Mouse (Mus musculus) left cerebral cortex, adult 18-20 months (tissue): Measurements from ENCODE around the gene Fars2. TPM values are rescaled to one million over a fixed set of nuclear protein-coding genes. Genes with fewer than 3 reads are reported as not detected.

Source experiments
- DNase-seq, 2 experiments: peaks; one replicate each; pipeline ENCODE4 v3.0.0; 2021 to 2022; ENCODE audit warnings: low spot score in 2 of 2, mixed read lengths in 1 of 2
- total RNA-seq, 2 experiments: library from RNA; stranded (reverse); gene quantifications; 2 replicates each; pipeline ENCODE4 v1.2.3; 2021

Gene Fars2
- total RNA-seq, 2 experiments from 2014 or later, result 39.5 to 43.8 TPM

DNA sequence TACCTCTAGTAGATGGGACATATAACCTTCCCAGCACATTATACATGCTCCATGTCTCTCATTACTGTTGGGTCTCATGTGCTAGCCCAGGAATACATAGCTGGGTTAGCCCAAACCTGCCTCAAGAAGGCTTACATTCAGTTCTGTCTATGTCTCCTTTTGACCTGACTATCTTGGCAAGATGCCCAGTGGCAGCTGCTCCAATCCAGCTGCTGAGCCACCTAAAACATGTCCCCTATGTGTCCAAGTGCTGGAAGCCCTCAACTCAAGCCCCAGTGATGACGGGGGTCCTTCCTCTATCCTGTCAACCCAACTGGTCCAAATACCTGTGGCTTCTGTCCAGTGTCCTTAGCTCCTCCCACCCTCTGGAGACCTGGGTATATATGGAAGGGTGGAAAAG lies 437.5 kb downstream of the Fars2 start:
- DNase-seq, result no peak

GRCm38 (mm10) chr13:36562447-36563441 lies 445.5 kb downstream of the Fars2 start:
- no peak for DNase-seq

GRCm38 (mm10) chr13:36564764-36565315 lies 447.6 kb downstream of the Fars2 start:
- DNase-seq, result no peak

DNA sequence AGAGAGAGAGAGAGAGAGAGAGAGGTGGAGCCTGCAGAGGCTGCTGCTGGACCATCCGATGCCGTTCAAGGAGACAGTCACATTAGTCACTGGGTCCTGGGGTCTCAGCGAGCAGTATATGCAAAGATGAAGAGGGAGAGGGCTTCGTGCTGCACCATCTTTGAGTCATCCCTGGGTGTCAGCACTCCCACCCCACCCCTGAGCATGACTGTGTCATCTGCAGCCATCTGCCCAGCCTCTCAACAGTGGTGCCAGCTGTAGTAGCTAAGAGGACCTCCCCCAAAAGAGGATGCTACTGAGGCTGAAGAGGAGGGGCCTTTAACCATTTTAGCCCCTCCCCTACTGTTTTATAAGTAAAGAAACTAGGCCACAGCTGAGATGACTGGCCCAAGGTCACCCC lies 459.6 kb downstream of the Fars2 start:
- peak; percentile 45 to 62 for DNase-seq

- no peak for DNase-seq
Observed at GRCm38 (mm10) chr13:36577916-36578568, 460.8 kb downstream of the Fars2 start.

GRCm38 (mm10) chr13:36578569-36579333 lies 461.5 kb downstream of the Fars2 start:
- peak; percentile 74 to 90 for DNase-seq

DNA sequence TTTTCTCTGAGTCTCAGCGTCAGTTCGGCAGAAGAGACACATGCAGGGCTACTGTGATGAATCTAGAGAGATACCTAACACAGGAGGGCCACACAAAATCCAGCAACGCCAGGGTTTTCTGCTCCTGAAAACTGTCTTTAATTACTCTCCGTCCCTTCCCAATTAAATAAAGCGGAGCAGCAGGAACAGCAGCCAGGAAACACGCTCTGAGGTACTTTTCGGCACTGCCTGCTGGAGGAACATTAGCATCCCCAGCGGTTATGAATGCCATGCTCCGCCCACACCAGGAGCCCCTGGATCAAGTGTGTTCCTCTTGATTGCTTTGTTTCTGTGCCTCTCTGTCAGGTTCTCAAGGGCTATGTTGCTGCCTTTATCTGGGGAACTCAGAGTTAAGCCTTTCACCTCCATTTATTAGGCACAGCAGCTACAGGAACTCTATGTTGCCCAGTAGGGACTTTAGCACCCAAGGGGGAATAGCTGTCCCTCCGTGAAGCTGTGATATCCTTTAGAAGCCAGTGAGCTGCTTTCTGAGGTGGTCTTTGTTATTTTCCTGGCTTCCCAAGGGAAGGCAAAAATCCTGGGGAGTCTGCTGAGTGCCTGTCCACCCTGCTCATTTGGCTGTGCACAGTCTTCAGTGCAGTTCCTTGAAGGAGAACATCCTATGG lies 465.3 kb downstream of the Fars2 start:
- DNase-seq, result no peak

- no peak for DNase-seq
Observed at GRCm38 (mm10) chr13:36583481-36584151, 466.4 kb downstream of the Fars2 start.

DNA sequence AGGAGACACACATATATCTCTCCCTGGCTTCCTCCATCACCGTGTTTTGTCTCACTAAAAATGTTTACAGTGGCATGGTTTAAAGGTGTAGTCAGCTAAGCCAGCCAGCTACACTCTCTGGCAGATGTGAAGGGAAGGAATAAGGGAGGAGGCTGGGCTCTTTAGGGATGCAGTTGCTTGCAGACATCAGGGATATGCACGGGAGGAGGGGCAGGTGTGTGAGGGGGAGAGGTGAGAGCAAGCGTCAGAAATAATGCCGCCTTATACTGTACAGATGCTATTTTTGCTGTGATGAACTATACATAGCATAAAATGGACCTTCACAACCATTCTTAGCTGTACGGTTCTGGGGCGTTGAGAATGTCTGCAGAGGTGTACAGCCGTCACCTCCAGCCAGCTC lies 467.0 kb downstream of the Fars2 start:
- DNase-seq, result no peak

- no peak for DNase-seq
Observed at GRCm38 (mm10) chr13:36589092-36589491, 471.9 kb downstream of the Fars2 start.

- no peak for DNase-seq
Observed at GRCm38 (mm10) chr13:36592291-36592690, 475.1 kb downstream of the Fars2 start.

- no peak for DNase-seq
Observed at GRCm38 (mm10) chr13:36606717-36607116, 489.5 kb downstream of the Fars2 start.

GRCm38 (mm10) chr13:36607871-36608270 lies 490.7 kb downstream of the Fars2 start:
- no peak for DNase-seq

GRCm38 (mm10) chr13:36610426-36610825 lies 493.2 kb downstream of the Fars2 start:
- no peak for DNase-seq

GRCm38 (mm10) chr13:36612785-36613750 lies 495.9 kb downstream of the Fars2 start:
- peak; percentile 34 to 50 for DNase-seq

- DNase-seq, result no peak
Observed at GRCm38 (mm10) chr13:36620498-36621332, 503.5 kb downstream of the Fars2 start.

GRCm38 (mm10) chr13:36621333-36621659 lies 504.1 kb downstream of the Fars2 start:
- no peak for DNase-seq

DNA sequence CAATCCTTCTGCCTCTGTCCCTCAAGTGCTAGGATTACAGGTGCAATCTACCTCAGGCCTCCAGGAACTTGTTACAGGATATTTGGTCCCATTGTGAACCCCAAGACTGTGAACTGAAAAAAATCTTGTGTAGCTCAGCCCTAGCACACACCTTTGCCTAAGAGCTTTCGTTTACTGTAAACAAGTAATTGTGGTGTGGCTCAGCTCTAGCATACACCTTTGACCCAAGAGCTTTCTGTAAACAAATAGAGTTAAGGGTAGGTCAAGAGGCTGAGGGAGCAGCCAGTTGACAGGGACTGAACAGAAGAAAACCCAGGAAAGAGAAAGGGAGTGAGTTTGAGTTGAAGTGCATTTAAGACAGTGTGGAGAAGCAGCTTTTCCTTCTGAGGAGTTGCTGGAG lies 506.3 kb downstream of the Fars2 start:
- no peak for DNase-seq
